ENCODE assay signal across 29 mouse cellular contexts in genomic region chr6:40052593-40052992, GRCm38 (mm10).
"Had no signal": no experiment of that assay in that cellular context is flagged by ENCODE, and none has a peak within 500 bp of the region (broad histone marks: within the 10 kb centered on the region; RNA-seq: fewer than 3 reads in every experiment).

No protein-coding gene starts in this region.

- H3K9ac ChIP-seq: heart, embryonic 13.5 days; heart, embryonic 15.5 days; hindbrain, embryonic 12.5 days; hindbrain, embryonic 14.5 days; intestine, embryonic 15.5 days; limb, embryonic 12.5 days; liver, embryonic 13.5 days; liver, embryonic 15.5 days; liver, postnatal 0 days had no signal

- H3K27me3 ChIP-seq: heart, embryonic 13.5 days; heart, embryonic 15.5 days; hindbrain, embryonic 12.5 days; intestine, embryonic 15.5 days; limb, embryonic 12.5 days; liver, embryonic 13.5 days; liver, embryonic 15.5 days had no signal

- H3K4me2 ChIP-seq: heart, embryonic 11.5 days; heart, embryonic 13.5 days; heart, embryonic 15.5 days; hindbrain, embryonic 12.5 days; hindbrain, embryonic 14.5 days; intestine, embryonic 15.5 days; limb, embryonic 12.5 days; liver, embryonic 11.5 days; liver, embryonic 13.5 days; liver, embryonic 15.5 days had no signal

- H3K4me3 ChIP-seq: gastrocnemius, adult 2 months; heart, adult 2 months; heart, embryonic 13.5 days; heart, embryonic 15.5 days; hindbrain, embryonic 10.5 days; hindbrain, embryonic 12.5 days; intestine, embryonic 15.5 days; layer of hippocampus, adult 2 months; left cerebral cortex, adult 2 months; limb, embryonic 10.5 days; limb, embryonic 12.5 days; liver, embryonic 13.5 days; liver, embryonic 15.5 days had no signal

- H3K36me3 ChIP-seq: heart, embryonic 13.5 days; heart, embryonic 15.5 days; hindbrain, embryonic 10.5 days; hindbrain, embryonic 12.5 days; intestine, embryonic 15.5 days; limb, embryonic 10.5 days; limb, embryonic 12.5 days; liver, embryonic 13.5 days; liver, embryonic 15.5 days had no signal

- H3K4me1 ChIP-seq: heart, embryonic 13.5 days; heart, embryonic 15.5 days; intestine, embryonic 15.5 days; limb, embryonic 10.5 days; limb, embryonic 12.5 days; liver, embryonic 13.5 days; liver, embryonic 15.5 days had no signal

- H3K27ac ChIP-seq: gastrocnemius, adult 2 months; heart, adult 2 months; heart, embryonic 13.5 days; heart, embryonic 15.5 days; hindbrain, embryonic 10.5 days; hindbrain, embryonic 12.5 days; hindbrain, embryonic 14.5 days; intestine, embryonic 15.5 days; layer of hippocampus, adult 2 months; left cerebral cortex, adult 2 months; limb, embryonic 10.5 days; limb, embryonic 12.5 days; liver, embryonic 13.5 days; liver, embryonic 15.5 days had no signal

- ATAC-seq: hindbrain, embryonic 16.5 days; inflammation-experienced regulatory T-cells, adult 6 months; intestine, embryonic 15.5 days; intestine, postnatal 0 days; liver, postnatal 0 days had no signal

- DNase-seq: gastrocnemius, adult 2 months; gastrocnemius, postnatal 10 days; gastrocnemius, postnatal 25 days; heart, adult 2 months; heart, postnatal 4 days; kidney, adult 18-20 months; kidney, adult 8-10 months; kidney, postnatal 10 days; kidney, postnatal 25 days; kidney, postnatal 4 days; liver; liver, embryonic 13.5 days; liver, postnatal 0 days had no signal

- H3K9me3 ChIP-seq: heart, embryonic 13.5 days; heart, embryonic 15.5 days; hindbrain, embryonic 10.5 days; hindbrain, embryonic 12.5 days; intestine, embryonic 15.5 days; limb, embryonic 10.5 days; limb, embryonic 12.5 days; liver, embryonic 13.5 days; liver, embryonic 15.5 days had no signal
